Mouse (Mus musculus): ENCODE measurements around the gene BC030867. TPM values are rescaled to one million over a fixed set of nuclear protein-coding genes. Genes with fewer than 3 reads are reported as not detected.

BC030867 gene
- 2.6 and 13.3 TPM in 2 replicates for polyA plus RNA-seq (2012; ENCODE audit: low replicate concordance)

GRCm38 (mm10) chr11:102248630-102249230 lies at the start of gene BC030867:
BC030867 (plus strand) TSS chr11:102248882.

GRCm38 (mm10) chr11:102230006-102230741 lies 18.5 kb upstream of the BC030867 start, which contains the start of gene Hdac5:
Hdac5 (minus strand) TSS chr11:102230166.

GRCm38 (mm10) chr11:102268520-102269244 lies 20.0 kb downstream of the BC030867 start, which contains the start of gene Asb16:
Asb16 (plus strand) TSS chr11:102268743.

GRCm38 (mm10) chr11:102284501-102285094 lies 35.9 kb downstream of the BC030867 start, which contains the start of gene Tmub2:
Tmub2 (plus strand) TSS chr11:102284931.

GRCm38 (mm10) chr11:102296491-102297472 lies 48.1 kb downstream of the BC030867 start, which contains the start of gene Atxn7l3:
Atxn7l3 (minus strand) TSS chr11:102296631.

Other genes with a start within 250 kb of the BC030867 start
- gene Mpp3, start 220.4 kb upstream of the BC030867 start, polyA plus RNA-seq (2012; ENCODE audit: low replicate concordance), result 0.29 and 0.50 TPM in 2 replicates
- 0.13 TPM in 1 of 2 replicates, not detected in the other for gene Cd300lg, start 207.4 kb upstream of the BC030867 start, polyA plus RNA-seq (2012; ENCODE audit: low replicate concordance)
- gene Mpp2, start 160.4 kb upstream of the BC030867 start, polyA plus RNA-seq (2012; ENCODE audit: low replicate concordance), result 25.4 and 25.8 TPM in 2 replicates
- gene Ppy, start 147.6 kb upstream of the BC030867 start, polyA plus RNA-seq (2012; ENCODE audit: low replicate concordance), result not detected in 2 replicates
- gene Pyy, start 141.1 kb upstream of the BC030867 start, polyA plus RNA-seq (2012; ENCODE audit: low replicate concordance), result not detected in 2 replicates
- gene Nags, start 103.4 kb upstream of the BC030867 start, polyA plus RNA-seq (2012; ENCODE audit: low replicate concordance), result 2.0 and 2.1 TPM in 2 replicates
- gene Tmem101, start 92.5 kb upstream of the BC030867 start, polyA plus RNA-seq (2012; ENCODE audit: low replicate concordance), result 6.5 and 10.4 TPM in 2 replicates
- 73.7 and 82.1 TPM in 2 replicates for gene Lsm12, start 63.6 kb upstream of the BC030867 start, polyA plus RNA-seq (2012; ENCODE audit: low replicate concordance)
- gene G6pc3, start 59.3 kb upstream of the BC030867 start, polyA plus RNA-seq (2012; ENCODE audit: low replicate concordance), result 19.9 and 23.2 TPM in 2 replicates
- gene Hdac5, start 18.7 kb upstream of the BC030867 start, polyA plus RNA-seq (2012; ENCODE audit: low replicate concordance), result 89.8 and 95.7 TPM in 2 replicates
- gene Asb16, start 19.9 kb downstream of the BC030867 start, polyA plus RNA-seq (2012; ENCODE audit: low replicate concordance), result 0.98 and 1.2 TPM in 2 replicates
- gene Tmub2, start 36.0 kb downstream of the BC030867 start, polyA plus RNA-seq (2012; ENCODE audit: low replicate concordance), result 46.9 and 69.3 TPM in 2 replicates
- 73.0 and 101 TPM in 2 replicates for gene Atxn7l3, start 47.7 kb downstream of the BC030867 start, polyA plus RNA-seq (2012; ENCODE audit: low replicate concordance)
- 99.7 and 124 TPM in 2 replicates for gene Ubtf, start 70.9 kb downstream of the BC030867 start, polyA plus RNA-seq (2012; ENCODE audit: low replicate concordance)
- 452 and 1,470 TPM in 2 replicates for gene Slc4a1, start 117.3 kb downstream of the BC030867 start, polyA plus RNA-seq (2012; ENCODE audit: low replicate concordance)
- gene Rundc3a, start 144.5 kb downstream of the BC030867 start, polyA plus RNA-seq (2012; ENCODE audit: low replicate concordance), result 5.3 and 23.3 TPM in 2 replicates
- gene Slc25a39, start 159.1 kb downstream of the BC030867 start, polyA plus RNA-seq (2012; ENCODE audit: low replicate concordance), result 151 and 356 TPM in 2 replicates
- 42.1 and 60.7 TPM in 2 replicates for gene Grn, start 181.4 kb downstream of the BC030867 start, polyA plus RNA-seq (2012; ENCODE audit: low replicate concordance)
- gene Fam171a2, start 198.8 kb downstream of the BC030867 start, polyA plus RNA-seq (2012; ENCODE audit: low replicate concordance), result 1.5 and 1.7 TPM in 2 replicates
- gene Itga2b, start 221.2 kb downstream of the BC030867 start, polyA plus RNA-seq (2012; ENCODE audit: low replicate concordance), result 31.4 and 33.3 TPM in 2 replicates

Data from leukemia stem cell, adult 10-12 weeks (primary cell).